In genomic region chr9:67900398-67900797, GRCm38 (mm10) we compare ENCODE assay signal across 17 mouse cellular contexts.
"Had no signal": no experiment of that assay in that cellular context is flagged by ENCODE, and none has a peak within 500 bp of the region (broad histone marks: within the 10 kb centered on the region; RNA-seq: fewer than 3 reads in every experiment).

No protein-coding gene starts in this region.

- ATAC-seq: liver, postnatal 0 days; lung, postnatal 0 days had no signal

- H3K4me3 ChIP-seq: limb, embryonic 12.5 days; limb, embryonic 15.5 days; neural tube, embryonic 12.5 days; neural tube, embryonic 15.5 days had no signal

- H3K4me1 ChIP-seq: limb, embryonic 12.5 days; limb, embryonic 15.5 days; neural tube, embryonic 12.5 days; neural tube, embryonic 15.5 days had no signal

- H3K9me3 ChIP-seq: limb, embryonic 12.5 days; limb, embryonic 15.5 days; neural tube, embryonic 12.5 days; neural tube, embryonic 15.5 days had no signal

- H3K27ac ChIP-seq: limb, embryonic 12.5 days; limb, embryonic 15.5 days; liver, embryonic 14.5 days; macrophage; neural tube, embryonic 12.5 days; neural tube, embryonic 15.5 days had no signal

- DNase-seq: kidney, adult 9 months; kidney, postnatal 14 days; kidney, postnatal 4 days; left cerebral cortex, postnatal 4 days; liver, postnatal 0 days; lung, embryonic 14.5 days; midbrain, embryonic 14.5 days; thymus, adult 18-20 months; thymus, postnatal 36 days had no signal

- H3K4me2 ChIP-seq: limb, embryonic 12.5 days; limb, embryonic 15.5 days; liver, embryonic 11.5 days; lung, embryonic 14.5 days; neural tube, embryonic 12.5 days; neural tube, embryonic 15.5 days had no signal

- H3K9ac ChIP-seq: limb, embryonic 12.5 days; limb, embryonic 15.5 days; liver, embryonic 14.5 days; liver, postnatal 0 days; lung, embryonic 14.5 days; neural tube, embryonic 12.5 days; neural tube, embryonic 15.5 days had no signal

- H3K27me3 ChIP-seq: limb, embryonic 12.5 days; limb, embryonic 15.5 days; neural tube, embryonic 12.5 days; neural tube, embryonic 15.5 days had no signal
